13 mouse cellular contexts compared by ENCODE assay signal in the genomic region with DNA sequence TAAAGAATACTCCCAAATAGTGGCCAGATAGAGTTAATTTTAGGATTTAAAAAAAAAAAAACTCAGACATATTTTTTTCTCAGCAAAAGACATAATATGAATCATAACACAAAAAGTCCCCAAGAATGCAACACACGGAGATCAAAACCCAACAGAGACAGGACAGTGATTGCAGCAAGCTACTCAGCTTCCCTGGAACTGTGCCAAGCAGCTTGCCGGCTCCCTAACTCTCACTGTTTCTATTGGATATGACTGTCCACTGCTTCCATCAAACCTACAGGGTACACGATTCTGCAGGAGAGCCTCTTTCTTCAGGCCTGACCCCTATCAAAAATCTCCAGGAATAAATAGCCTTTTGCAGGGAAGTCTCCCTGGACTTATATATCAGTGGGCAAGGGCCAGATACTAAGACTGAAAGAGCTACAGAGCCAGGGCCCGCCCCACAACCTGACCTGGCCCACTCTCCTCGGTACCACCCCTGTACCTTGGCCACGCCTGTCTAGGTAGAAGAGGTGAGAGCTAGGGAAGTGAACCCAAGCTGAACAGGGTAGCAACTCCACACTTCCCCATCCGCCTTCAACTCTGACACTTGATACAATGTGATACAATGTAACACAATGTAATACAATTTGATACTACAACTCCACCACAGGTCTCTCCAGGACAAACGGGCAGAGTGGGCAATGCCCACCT. TPM values are rescaled to one million over a fixed set of nuclear protein-coding genes. Genes with fewer than 3 reads are reported as not detected.
A peak's percentile ranks its signal among the peaks of the same experiment; 100 is the strongest.
DNase-seq lines count a peak whose midpoint lies in the region; ATAC-seq and TF ChIP-seq lines count a peak whose summit lies in the region.
"Had no signal": no experiment of that assay in that cellular context is flagged by ENCODE, and none has a peak within 500 bp of the region (broad histone marks: within the 10 kb centered on the region; RNA-seq: fewer than 3 reads in every experiment).

No protein-coding gene starts in this region.

- H3K4me3 ChIP-seq in intestine, embryonic 15.5 days (replicated peaks) = no peak overlapping the region
- H3K4me3 ChIP-seq in intestine, postnatal 0 days (ENCODE audit: low read depth, low read length) = no peak overlapping the region
- H3K4me3 ChIP-seq in forebrain, embryonic 10.5 days = no peak overlapping the region
- H3K4me3 ChIP-seq: heart, adult 2 months; layer of hippocampus, adult 2 months had no signal

- 53% methylated on average over 8 of the region's 8 CpGs for WGBS in intestine, embryonic 15.5 days
- 42% methylated on average over 8 of the region's 8 CpGs for WGBS in intestine, postnatal 0 days
- WGBS in forebrain, embryonic 10.5 days = 85% methylated on average over 8 of the region's 8 CpGs

- peaks cover 11% of the 10 kb centered on the region; the same call in 1 of the 2 replicates for H3K4me1 ChIP-seq in intestine, embryonic 15.5 days (replicated peaks)
- 0 out of 2 replicates have a peak, but pooled peaks cover 4% of the 10 kb centered on the region for H3K4me1 ChIP-seq in intestine, postnatal 0 days (replicated peaks; ENCODE audit: control insufficient read depth, insufficient read depth, low read length)
- peaks cover 25% of the 10 kb centered on the region for H3K4me1 ChIP-seq in forebrain, embryonic 10.5 days

- TF ChIP-seq CTCF in intestine, postnatal 0 days (IDR thresholded peaks at IDR 0.05; ENCODE audit: low read depth) = no peak

- H3K27ac ChIP-seq in intestine, embryonic 15.5 days = no peak overlapping the region
- H3K27ac ChIP-seq in intestine, postnatal 0 days (ENCODE audit: low read depth, low read length) = no peak overlapping the region
- no peak overlapping the region for H3K27ac ChIP-seq in forebrain, embryonic 10.5 days
- H3K27ac ChIP-seq: heart, adult 2 months; layer of hippocampus, adult 2 months had no signal

- DNase-seq in urinary bladder, postnatal 14 days (ENCODE audit: low spot score) = peak; percentile 42
- DNase-seq in urinary bladder, adult 18-20 months (ENCODE audit: low spot score in 2 of 2) = no peak
- peak; percentile 50 for DNase-seq in adrenal gland, postnatal 14 days
- no peak for DNase-seq in forebrain, embryonic 10.5 days (ENCODE audit: extremely low spot score, low spot score)
- DNase-seq: cerebellum, postnatal 25 days; heart, adult 2 months; kidney, adult 2 months; lung, adult 18-20 months; thymus, postnatal 36 days had no signal

- no peaks in the 10 kb centered on the region for H3K27me3 ChIP-seq in intestine, embryonic 15.5 days (replicated peaks)
- no peaks in the 10 kb centered on the region for H3K27me3 ChIP-seq in intestine, postnatal 0 days (replicated peaks; ENCODE audit: control insufficient read depth, insufficient read depth, low read length)
- no peaks in the 10 kb centered on the region for H3K27me3 ChIP-seq in forebrain, embryonic 10.5 days (ENCODE audit: poor library complexity, severe bottlenecking)

- ATAC-seq in intestine, embryonic 15.5 days = no peak
- ATAC-seq in intestine, postnatal 0 days = no peak
- ATAC-seq in erythroid progenitor cell, adult 5-6 weeks (replicated peaks; ENCODE audit: low FRiP score, poor library complexity, severe bottlenecking) = no peak

- H3K4me2 ChIP-seq in intestine, embryonic 15.5 days (replicated peaks) = 0 out of 2 replicates have a peak overlapping the region, but pooled peaks have one; percentile 5
- no peak overlapping the region for H3K4me2 ChIP-seq in intestine, postnatal 0 days (replicated peaks; ENCODE audit: low read depth)

- H3K9me3 ChIP-seq in intestine, embryonic 15.5 days = no peaks in the 10 kb centered on the region
- no peaks in the 10 kb centered on the region for H3K9me3 ChIP-seq in intestine, postnatal 0 days (ENCODE audit: control insufficient read depth)
- H3K9me3 ChIP-seq in forebrain, embryonic 10.5 days = no peaks in the 10 kb centered on the region

- H3K9ac ChIP-seq in intestine, embryonic 15.5 days = no peak overlapping the region
- H3K9ac ChIP-seq in intestine, postnatal 0 days (ENCODE audit: low read depth, low read length) = no peak overlapping the region

- H3K36me3 ChIP-seq in intestine, embryonic 15.5 days = no peaks in the 10 kb centered on the region
- H3K36me3 ChIP-seq in intestine, postnatal 0 days (ENCODE audit: control insufficient read depth, insufficient read depth) = no peaks in the 10 kb centered on the region; the same call in 1 of the 2 replicates
- peaks cover 18% of the 10 kb centered on the region for H3K36me3 ChIP-seq in forebrain, embryonic 10.5 days (replicated peaks)

RNA-seq across cellular contexts. Expression of gene 1810043G02Rik, which starts 1.7 kb away (rescaled TPM):
- 17.3 and 17.5 TPM in 2 replicates for polyA plus RNA-seq in intestine, embryonic 15.5 days (2015; fragmentation: Nextera tagmentation; extraction: Ambion mirVana)
- polyA plus RNA-seq in intestine, postnatal 0 days (2015; fragmentation: Nextera tagmentation; extraction: Ambion mirVana) = 8.5 and 8.6 TPM in 2 replicates
- total RNA-seq in adrenal gland, postnatal 14 days (2021) = 15.4 and 17.5 TPM in 2 replicates
- polyA plus RNA-seq in forebrain, embryonic 10.5 days (2016; fragmentation: Nextera tagmentation; extraction: Ambion mirVana) = 33.9 and 37.4 TPM in 2 replicates
- total RNA-seq in erythroid progenitor cell, adult 5-6 weeks (2015; ENCODE audit: low replicate concordance) = not detected in 2 replicates
- total RNA-seq in erythroid progenitor cell, adult 5-6 weeks (2017; ENCODE audit: low replicate concordance) = 0.26 and 3.5 TPM in 2 replicates

RNA-seq across cellular contexts. Expression of gene Trpm2, which starts 6.2 kb away (rescaled TPM):
- 1.1 and 1.2 TPM in 2 replicates for polyA plus RNA-seq in intestine, embryonic 15.5 days (2015; fragmentation: Nextera tagmentation; extraction: Ambion mirVana)
- 0.66 and 1.1 TPM in 2 replicates for polyA plus RNA-seq in intestine, postnatal 0 days (2015; fragmentation: Nextera tagmentation; extraction: Ambion mirVana)
- 2.4 and 4.8 TPM in 2 replicates for total RNA-seq in adrenal gland, postnatal 14 days (2021)
- polyA plus RNA-seq in forebrain, embryonic 10.5 days (2016; fragmentation: Nextera tagmentation; extraction: Ambion mirVana) = 0.53 and 0.57 TPM in 2 replicates
- 0.42 and 1.1 TPM in 2 replicates for total RNA-seq in erythroid progenitor cell, adult 5-6 weeks (2015; ENCODE audit: low replicate concordance)
- total RNA-seq in erythroid progenitor cell, adult 5-6 weeks (2017; ENCODE audit: low replicate concordance) = 33.1 and 38.6 TPM in 2 replicates

RNA-seq across cellular contexts. Expression of gene Pfkl, which starts 33.3 kb away (rescaled TPM):
- polyA plus RNA-seq in intestine, embryonic 15.5 days (2015; fragmentation: Nextera tagmentation; extraction: Ambion mirVana) = 252 and 254 TPM in 2 replicates
- polyA plus RNA-seq in intestine, postnatal 0 days (2015; fragmentation: Nextera tagmentation; extraction: Ambion mirVana) = 42.3 and 51.1 TPM in 2 replicates
- 144 and 165 TPM in 2 replicates for total RNA-seq in adrenal gland, postnatal 14 days (2021)
- 262 and 282 TPM in 2 replicates for polyA plus RNA-seq in forebrain, embryonic 10.5 days (2016; fragmentation: Nextera tagmentation; extraction: Ambion mirVana)
- 0.42 and 1.8 TPM in 2 replicates for total RNA-seq in erythroid progenitor cell, adult 5-6 weeks (2015; ENCODE audit: low replicate concordance)
- total RNA-seq in erythroid progenitor cell, adult 5-6 weeks (2017; ENCODE audit: low replicate concordance) = 9.2 and 9.8 TPM in 2 replicates

Comparison
In these comparisons a context has a peak if more than half of its experiments do, and no peak if none do; other contexts are left out.
1. DNase-seq: peak in urinary bladder, postnatal 14 days (single experiment) and adrenal gland, postnatal 14 days (single experiment); none in urinary bladder, adult 18-20 months (0 of 2) and forebrain, embryonic 10.5 days (single experiment).